Mouse (Mus musculus) ES-E14 (cell line): ENCODE results near the gene Zbtb48.

Experiments
- CHD2 ChIP-seq: IDR thresholded peaks from 2 replicates; pipeline ENCODE4 v1.6.1; 2014; ENCODE audit warnings: mild to moderate bottlenecking, low read depth, low read length, inconsistent platforms
- HCFC1 ChIP-seq: IDR thresholded peaks from 2 replicates; pipeline ENCODE4 v1.6.1; 2012; ENCODE audit warnings: low read length, inconsistent platforms, borderline replicate concordance; ENCODE audit not compliant: insufficient read depth
- ZC3H11A ChIP-seq: IDR thresholded peaks from 2 replicates; pipeline ENCODE4 v1.6.1; 2012; ENCODE audit warnings: low read depth, mild to moderate bottlenecking, inconsistent platforms, low read length, borderline replicate concordance
- ZNF384 ChIP-seq: IDR thresholded peaks from 2 replicates; pipeline ENCODE4 v1.6.1; 2012; ENCODE audit warnings: low read depth, low read length, inconsistent platforms

DNA sequence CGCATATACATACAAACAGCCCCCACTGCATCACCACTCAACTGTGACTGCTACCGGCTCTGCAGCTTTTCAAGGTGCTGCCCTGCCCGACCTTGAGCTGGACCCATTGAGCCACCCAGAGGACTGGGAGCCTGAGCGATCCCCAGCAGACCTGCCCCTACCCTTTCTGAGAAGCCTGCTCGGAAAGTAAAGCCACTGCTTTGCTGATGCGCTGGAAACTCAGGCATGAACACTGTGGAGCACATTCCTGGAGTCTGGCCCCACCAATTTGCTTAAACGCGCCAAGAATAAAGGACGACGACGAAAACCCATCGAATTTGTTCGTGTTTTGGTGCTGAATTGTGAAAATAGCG lies 19.3 kb downstream of the Zbtb48 start:
- TF ChIP-seq CHD2 (no peak), HCFC1 (no peak), ZC3H11A (no peak), ZNF384 (no peak)
